Mouse (Mus musculus): ENCODE results near the gene Slc25a54.

DNA sequence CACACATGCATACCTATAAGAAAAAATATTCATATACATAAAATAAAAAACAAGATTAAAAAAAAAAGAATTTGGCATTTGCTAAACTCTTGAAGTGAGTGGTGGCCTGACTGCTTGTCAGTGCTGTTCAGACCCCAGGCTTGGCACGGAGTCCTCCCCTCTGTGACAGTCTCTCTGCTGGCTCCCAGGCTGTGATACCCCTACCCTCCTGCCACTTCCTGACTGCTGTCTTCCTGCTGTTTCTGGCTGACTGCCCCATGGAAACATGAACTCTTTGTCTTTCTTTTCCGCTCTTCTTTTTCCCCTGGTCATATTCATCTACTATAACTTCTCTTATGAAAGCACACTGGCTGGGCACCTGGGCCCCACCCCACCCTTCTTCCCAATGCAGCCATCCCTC, 83.8 kb downstream of the Slc25a54 start:
- TF ChIP-seq POLR2A (IDR thresholded peaks at IDR 0.05; ENCODE audit: borderline replicate concordance, extremely low read depth, low read depth, low read length) = no peak
- TF ChIP-seq CTCF (IDR thresholded peaks at IDR 0.05; ENCODE audit: insufficient read depth, low read length) = no peak

All from lung, adult 2 months (tissue).